Mouse (Mus musculus) embryonic facial prominence, embryonic 13.5 days (tissue): Measurements from ENCODE around the gene Pard3. TPM values are rescaled to one million over a fixed set of nuclear protein-coding genes. Genes with fewer than 3 reads are reported as not detected.

Experiments used
- ATAC-seq: fragments of 200-750 bp; cut with Nextera tagmentation; 2 replicates; pipeline ENCODE4 v1.8.0; 2017; ENCODE audit warnings: low read depth; ENCODE audit not compliant: insufficient number of reproducible peaks, insufficient read depth, low FRiP score, low TSS enrichment
- H3K27ac ChIP-seq: fragments of 300-500 bp; sonication (generic); 2 replicates; pipeline ENCODE4 v1.5.1; 2015; ENCODE audit warnings: moderate library complexity, mild to moderate bottlenecking, inconsistent platforms
- H3K27me3 ChIP-seq: fragments of 300-500 bp; sonication (generic); 2 replicates; pipeline ENCODE4 v1.6.1; 2015; ENCODE audit warnings: mild to moderate bottlenecking, inconsistent platforms
- H3K36me3 ChIP-seq: fragments of 300-500 bp; sonication (generic); 2 replicates; pipeline ENCODE4 v1.6.1; 2015; ENCODE audit warnings: mild to moderate bottlenecking, inconsistent platforms
- H3K4me1 ChIP-seq: fragments of 300-500 bp; sonication (generic); 2 replicates; pipeline ENCODE4 v1.6.1; 2015; ENCODE audit warnings: inconsistent platforms
- H3K4me2 ChIP-seq: fragments of 300-500 bp; sonication (generic); 2 replicates; pipeline ENCODE4 v1.6.1; 2015; ENCODE audit warnings: moderate library complexity, mild to moderate bottlenecking, inconsistent platforms
- H3K4me3 ChIP-seq: fragments of 300-500 bp; sonication (generic); 2 replicates; pipeline ENCODE4 v1.5.1; 2015; ENCODE audit warnings: mild to moderate bottlenecking, inconsistent platforms
- H3K9ac ChIP-seq: fragments of 300-500 bp; sonication (generic); 2 replicates; pipeline ENCODE4 v1.6.1; 2015; ENCODE audit warnings: mild to moderate bottlenecking, inconsistent platforms
- H3K9me3 ChIP-seq: fragments of 300-500 bp; sonication (generic); 2 replicates; pipeline ENCODE4 v1.6.1; 2016; ENCODE audit warnings: inconsistent platforms
- WGBS: fragments of 180-500 bp; shearing (Covaris S2); methylation state at CpG from one replicate; pipeline ENCODE4 v1.1.7; 2015; ENCODE audit warnings: mixed read lengths; 5-methylcytosine and 5-hydroxymethylcytosine counted together
- polyA plus RNA-seq: library from polyadenylated mRNA; unstranded; fragments of >200 nt; fragmentation: Nextera tagmentation; extraction: Ambion mirVana; gene quantifications from 2 replicates; pipeline ENCODE4 v1.2.1, GENCODE M21; 2015

Pard3 gene
- polyA plus RNA-seq, 1 experiment from 2014 or later, result 35.6 TPM

DNA sequence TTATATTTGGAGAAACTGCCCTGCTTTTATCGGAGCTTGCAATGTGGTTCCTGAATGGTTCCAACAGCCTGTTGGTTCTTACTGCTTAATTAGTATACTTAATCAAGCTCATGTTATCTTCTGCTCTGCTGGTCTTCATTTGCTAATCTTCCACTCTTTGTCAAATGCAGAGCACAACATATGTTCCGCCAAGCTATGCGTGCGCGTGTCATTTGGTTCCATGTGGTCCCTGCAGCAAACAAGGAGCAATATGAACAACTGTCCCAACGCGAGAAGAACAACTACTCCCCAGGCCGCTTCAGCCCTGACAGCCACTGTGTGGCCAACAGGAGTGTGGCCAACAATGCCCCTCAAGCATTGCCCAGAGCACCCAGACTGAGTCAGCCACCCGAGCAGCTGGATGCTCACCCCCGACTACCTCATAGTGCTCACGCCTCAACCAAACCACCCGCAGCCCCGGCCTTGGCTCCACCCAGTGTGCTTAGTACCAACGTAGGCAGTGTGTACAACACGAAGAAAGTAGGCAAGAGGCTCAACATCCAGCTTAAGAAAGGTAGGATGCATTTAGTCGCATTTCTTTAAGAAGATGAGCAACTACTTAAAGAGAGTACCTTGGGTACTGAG is 307.7 kb downstream of the Pard3 start:
- no peaks in the 10 kb centered on the region for H3K9me3 ChIP-seq
- H3K27ac ChIP-seq, result no peak overlapping the region
- H3K4me3 ChIP-seq, result no peak overlapping the region
- WGBS, result 93% methylated on average over 16 of the region's 16 CpGs
- no peak overlapping the region for H3K4me2 ChIP-seq
- H3K9ac ChIP-seq, result no peak overlapping the region
- peaks cover 27% of the 10 kb centered on the region for H3K36me3 ChIP-seq
- no peak for ATAC-seq
- no peaks in the 10 kb centered on the region for H3K27me3 ChIP-seq
- H3K4me1 ChIP-seq, result 0 out of 2 replicates have a peak, but pooled peaks cover under 1% of the 10 kb centered on the region

DNA sequence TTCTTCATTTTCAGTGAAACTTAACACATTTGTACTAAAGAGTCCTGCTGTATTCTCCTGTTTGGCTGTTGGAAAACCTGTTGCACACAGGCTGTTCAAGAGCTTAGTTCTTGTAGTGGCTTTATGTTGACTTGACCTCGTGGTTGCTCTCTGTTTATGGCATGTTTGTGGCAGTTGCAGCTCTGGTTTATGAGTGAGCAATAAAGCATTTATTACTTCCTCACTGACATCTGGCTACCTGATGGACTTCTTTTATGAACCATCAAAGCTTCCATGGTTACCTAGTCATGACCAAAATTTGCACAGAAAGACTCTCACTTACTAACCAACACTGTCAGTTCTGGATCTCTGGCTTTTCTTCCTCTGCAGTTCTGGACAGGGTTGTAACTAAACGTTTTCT is 314.1 kb downstream of the Pard3 start:
- H3K4me2 ChIP-seq, result no peak overlapping the region
- WGBS, result 74% methylated on average over 2 of the region's 2 CpGs
- ATAC-seq, result no peak
- H3K27ac ChIP-seq, result no peak overlapping the region
- peaks cover 25% of the 10 kb centered on the region for H3K36me3 ChIP-seq
- H3K4me1 ChIP-seq, result no peaks in the 10 kb centered on the region
- no peak overlapping the region for H3K4me3 ChIP-seq
- H3K27me3 ChIP-seq, result no peaks in the 10 kb centered on the region
- no peak overlapping the region for H3K9ac ChIP-seq
- H3K9me3 ChIP-seq, result no peaks in the 10 kb centered on the region

- Histone ChIP-seq H3K4me2 (no peak overlapping the region), H3K27ac (no peak overlapping the region), H3K36me3 (peaks cover 38% of the 10 kb centered on the region), H3K4me3 (no peak overlapping the region), H3K9me3 (no peaks in the 10 kb centered on the region), H3K9ac (no peak overlapping the region), H3K4me1 (no peaks in the 10 kb centered on the region), H3K27me3 (no peaks in the 10 kb centered on the region)
- ATAC-seq, result no peak
- WGBS, result 72% methylated on average over 11 of the region's 11 CpGs
These were observed 315.5 kb downstream of the Pard3 start for GRCm38 (mm10) chr8:127378994-127379858.

DNA sequence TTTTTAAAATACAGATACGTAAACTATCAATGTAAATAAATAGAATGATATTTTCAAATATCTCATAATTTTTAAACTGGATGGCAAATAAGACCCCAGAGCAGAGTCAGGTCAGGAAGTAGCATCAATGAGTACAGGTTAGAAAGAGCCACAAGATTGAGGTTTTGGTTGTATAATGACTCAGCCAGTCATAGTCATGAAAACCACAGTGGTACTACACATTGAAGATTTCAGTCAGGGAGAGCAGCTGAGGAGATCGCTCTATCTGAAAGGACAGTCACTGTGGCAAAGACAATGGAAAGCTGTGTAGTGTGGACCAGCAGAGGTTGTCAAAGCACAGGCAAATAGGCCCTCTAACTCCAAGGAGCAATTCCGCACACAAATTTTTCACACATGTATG is 317.6 kb downstream of the Pard3 start:
- WGBS, result 92% methylated on average over 3 of the region's 3 CpGs
- H3K9ac ChIP-seq, result no peak overlapping the region
- peaks cover 46% of the 10 kb centered on the region for H3K36me3 ChIP-seq
- H3K27me3 ChIP-seq, result no peaks in the 10 kb centered on the region
- H3K9me3 ChIP-seq, result no peaks in the 10 kb centered on the region
- no peak overlapping the region for H3K27ac ChIP-seq
- no peak for ATAC-seq
- H3K4me2 ChIP-seq, result no peak overlapping the region
- H3K4me1 ChIP-seq, result no peaks in the 10 kb centered on the region
- H3K4me3 ChIP-seq, result no peak overlapping the region

GRCm38 (mm10) chr8:127392700-127393099 is 329.0 kb downstream of the Pard3 start:
- no peak for ATAC-seq
- Histone ChIP-seq H3K4me2 (no peak overlapping the region), H3K4me3 (no peak overlapping the region), H3K9ac (no peak overlapping the region), H3K9me3 (peaks cover 5% of the 10 kb centered on the region), H3K4me1 (no peaks in the 10 kb centered on the region), H3K27ac (no peak overlapping the region), H3K36me3 (peaks cover 57% of the 10 kb centered on the region), H3K27me3 (no peaks in the 10 kb centered on the region)

GRCm38 (mm10) chr8:127395488-127395887 is 331.8 kb downstream of the Pard3 start:
- H3K4me1 ChIP-seq, result no peaks in the 10 kb centered on the region
- no peak for ATAC-seq
- H3K4me2 ChIP-seq, result no peak overlapping the region
- no peak overlapping the region for H3K27ac ChIP-seq
- no peak overlapping the region for H3K9ac ChIP-seq
- 91% methylated on average over 4 of the region's 4 CpGs for WGBS
- peaks cover 57% of the 10 kb centered on the region for H3K36me3 ChIP-seq
- no peak overlapping the region for H3K4me3 ChIP-seq
- H3K27me3 ChIP-seq, result no peaks in the 10 kb centered on the region
- no peaks in the 10 kb centered on the region for H3K9me3 ChIP-seq

DNA sequence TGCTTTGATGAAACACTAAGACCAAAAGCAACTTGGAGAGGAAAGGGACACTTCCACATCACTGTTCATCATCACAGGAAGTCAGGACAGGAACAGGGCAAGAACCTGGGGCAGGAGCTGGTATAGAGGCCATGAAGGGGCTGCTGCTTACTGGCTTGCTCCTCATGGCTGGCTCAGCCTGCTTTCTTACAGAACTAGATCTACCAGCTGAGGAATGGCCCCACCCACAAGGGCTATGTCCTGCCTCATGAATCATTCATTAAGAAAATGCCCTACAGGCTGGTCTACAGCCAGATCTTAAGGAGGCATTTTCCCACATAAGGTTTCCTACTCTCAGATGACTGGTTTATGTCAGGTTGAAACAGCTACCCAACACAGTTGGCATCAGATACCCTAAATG is 342.1 kb downstream of the Pard3 start:
- Histone ChIP-seq H3K4me2 (no peak overlapping the region), H3K36me3 (peaks cover 30% of the 10 kb centered on the region), H3K4me1 (0 out of 2 replicates have a peak, but pooled peaks cover 3% of the 10 kb centered on the region), H3K9ac (no peak overlapping the region), H3K9me3 (no peaks in the 10 kb centered on the region), H3K27me3 (no peaks in the 10 kb centered on the region), H3K27ac (no peak overlapping the region), H3K4me3 (no peak overlapping the region)
- no peak for ATAC-seq

GRCm38 (mm10) chr8:127410606-127411005 is 346.9 kb downstream of the Pard3 start:
- Histone ChIP-seq H3K4me3 (no peak overlapping the region), H3K27ac (no peak overlapping the region), H3K9ac (no peak overlapping the region), H3K9me3 (no peaks in the 10 kb centered on the region), H3K4me2 (no peak overlapping the region), H3K27me3 (no peaks in the 10 kb centered on the region), H3K4me1 (0 out of 2 replicates have a peak, but pooled peaks cover 3% of the 10 kb centered on the region), H3K36me3 (peaks cover 26% of the 10 kb centered on the region)
- no peak for ATAC-seq
- WGBS, result 83% methylated on average over 12 of the region's 12 CpGs

GRCm38 (mm10) chr8:127411190-127411848 is 347.6 kb downstream of the Pard3 start:
- peaks cover 23% of the 10 kb centered on the region for H3K36me3 ChIP-seq
- no peak for ATAC-seq
- H3K27me3 ChIP-seq, result no peaks in the 10 kb centered on the region
- no peak overlapping the region for H3K27ac ChIP-seq
- no peak overlapping the region for H3K4me3 ChIP-seq
- 72% methylated on average over 4 of the region's 4 CpGs for WGBS
- H3K9ac ChIP-seq, result no peak overlapping the region
- no peak overlapping the region for H3K4me2 ChIP-seq
- no peaks in the 10 kb centered on the region for H3K9me3 ChIP-seq
- 0 out of 2 replicates have a peak, but pooled peaks cover 3% of the 10 kb centered on the region for H3K4me1 ChIP-seq

- Histone ChIP-seq H3K4me2 (no peak overlapping the region), H3K27ac (no peak overlapping the region), H3K9ac (no peak overlapping the region), H3K9me3 (no peaks in the 10 kb centered on the region), H3K27me3 (no peaks in the 10 kb centered on the region), H3K4me3 (no peak overlapping the region), H3K36me3 (peaks cover 41% of the 10 kb centered on the region), H3K4me1 (no peaks in the 10 kb centered on the region)
- 68% methylated on average over 7 of the region's 7 CpGs for WGBS
- no peak for ATAC-seq
These were observed 359.3 kb downstream of the Pard3 start for GRCm38 (mm10) chr8:127423021-127423420.

DNA sequence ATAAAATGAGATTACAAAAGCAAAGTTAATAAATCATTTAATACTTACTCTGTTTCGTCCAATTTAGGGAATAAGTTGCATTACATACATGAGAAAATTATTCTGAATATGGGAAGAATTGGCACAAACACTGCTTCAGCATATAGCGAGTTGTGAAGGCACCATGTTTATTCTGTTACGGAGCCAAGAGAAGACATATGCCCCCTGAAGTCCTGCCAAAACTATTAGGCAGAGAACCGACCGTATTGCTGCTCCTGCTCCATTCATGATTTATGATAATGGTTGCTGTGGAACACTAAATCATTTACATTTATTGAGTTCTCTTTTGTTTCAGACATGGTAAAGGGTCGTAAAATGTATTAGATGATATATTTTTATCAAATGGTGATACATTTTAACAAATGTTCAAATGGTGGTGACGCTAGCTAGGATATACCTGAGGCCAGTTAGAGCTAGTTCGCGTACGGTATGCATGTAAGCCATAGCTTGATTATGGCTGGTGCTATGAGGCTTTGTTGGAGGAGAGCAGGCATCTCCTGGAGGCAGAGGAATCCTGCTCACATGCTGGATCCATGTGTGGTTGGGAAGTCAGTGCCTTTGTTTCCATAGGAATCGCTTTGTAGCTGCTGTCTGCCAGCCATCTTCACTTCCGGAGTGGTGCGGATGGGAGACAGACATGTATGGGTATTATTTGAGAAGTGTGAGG is 360.7 kb downstream of the Pard3 start:
- Histone ChIP-seq H3K27ac (no peak overlapping the region), H3K4me3 (no peak overlapping the region), H3K4me1 (no peaks in the 10 kb centered on the region), H3K36me3 (peaks cover 39% of the 10 kb centered on the region), H3K4me2 (no peak overlapping the region), H3K27me3 (no peaks in the 10 kb centered on the region), H3K9me3 (no peaks in the 10 kb centered on the region), H3K9ac (no peak overlapping the region)
- WGBS, result 88% methylated on average over 13 of the region's 13 CpGs
- no peak for ATAC-seq
